Comparison of ENCODE assay signal across 8 mouse cellular contexts in genomic region chr3:41565955-41566354, GRCm38 (mm10). TPM values are rescaled to one million over a fixed set of nuclear protein-coding genes. Genes with fewer than 3 reads are reported as not detected.
DNase-seq lines count a peak whose midpoint lies in the region; ATAC-seq and TF ChIP-seq lines count a peak whose summit lies in the region.

No protein-coding gene starts in this region.

- H3K4me1 ChIP-seq in hindbrain, embryonic 16.5 days (ENCODE audit: control insufficient read depth, insufficient read depth, low read depth, low read length) = peaks cover 3% of the 10 kb centered on the region

- no peaks in the 10 kb centered on the region for H3K36me3 ChIP-seq in hindbrain, embryonic 16.5 days (ENCODE audit: control insufficient read depth, insufficient read depth, low read length)

- TF ChIP-seq CTCF in gastrocnemius, adult 2 months (IDR thresholded peaks at IDR 0.05) = peak; percentile 70

- WGBS in hindbrain, embryonic 16.5 days = under 1% methylated on average over 24 of the region's 26 CpGs

- H3K4me3 ChIP-seq in gastrocnemius, adult 2 months = peak overlapping the region; percentile 96
- peak overlapping the region; percentile 80 for H3K4me3 ChIP-seq in hindbrain, embryonic 16.5 days (ENCODE audit: low read length)

- no peaks in the 10 kb centered on the region for H3K9me3 ChIP-seq in hindbrain, embryonic 16.5 days (ENCODE audit: control insufficient read depth, low read length)

- peak overlapping the region; percentile 95 for H3K9ac ChIP-seq in hindbrain, embryonic 16.5 days (ENCODE audit: low read depth, low read length)

- ATAC-seq in common myeloid progenitor, adult 5-6 weeks (replicated peaks; ENCODE audit: low read depth, poor library complexity, severe bottlenecking) = peak; percentile 37
- ATAC-seq in hindbrain, embryonic 16.5 days = peak; percentile 63

- peak overlapping the region; percentile 98 for H3K27ac ChIP-seq in gastrocnemius, adult 2 months
- peak overlapping the region; percentile 96 for H3K27ac ChIP-seq in hindbrain, embryonic 16.5 days (ENCODE audit: low read depth, low read length)

- peak; percentile 78 for DNase-seq in T-cell, adult 2 months (ENCODE audit: low spot score)
- DNase-seq in gastrocnemius, adult 2 months = peak; percentile 91
- peak; percentile 73 to 84 for DNase-seq in left cerebral cortex, adult 18-20 months (ENCODE audit: low spot score in 2 of 2)
- peak; percentile 86 to 88 for DNase-seq in lung, postnatal 4 days
- peak; percentile 65 for DNase-seq in retina, postnatal 7 days (ENCODE audit: low read depth, low spot score)
- DNase-seq in thymus, postnatal 4 days = peak; percentile 92

- intact Hi-C loops in gastrocnemius, adult 2 months (cut with DNase I) = loop anchor here (10.0 kb wide), 1 partner anchor 381 kb away; no protein-coding TSS in a partner anchor

- peak overlapping the region; percentile 92 for H3K4me2 ChIP-seq in hindbrain, embryonic 16.5 days (ENCODE audit: low read length)

- H3K27me3 ChIP-seq in hindbrain, embryonic 16.5 days (replicated peaks; ENCODE audit: control insufficient read depth, insufficient read depth, low read length) = no peaks in the 10 kb centered on the region

RNA-seq across cellular contexts. Expression of gene Jade1, which starts 10.4 kb away (rescaled TPM):
- 34.5 and 39.4 TPM in 2 replicates for total RNA-seq in common myeloid progenitor, adult 5-6 weeks (2017)
- total RNA-seq in gastrocnemius, adult 2 months (2021) = 10 to 100 TPM; 17.5 to 24.2 TPM
- polyA plus RNA-seq in hindbrain, embryonic 16.5 days (2015; fragmentation: Nextera tagmentation; extraction: Ambion mirVana) = 12.7 TPM in 2 replicates
- 10 to 100 TPM; 45.8 to 48.6 TPM for total RNA-seq in left cerebral cortex, adult 18-20 months (2021)

Comparison
In these comparisons a context has a peak if more than half of its experiments do, and no peak if none do; other contexts are left out.
1. Peak in every context shown above with its lines: DNase-seq, ATAC-seq, H3K4me3 ChIP-seq and H3K27ac ChIP-seq.